Mouse (Mus musculus) mouse trophoblast stem cell (cell line): ENCODE data around the gene Stard5.

Experiments used
- in situ Hi-C, 2 experiments: fragments of 300-500 bp; cut with MseI, MboI; formaldehyde crosslinking; loops; 2 replicates in 1 of 2; 3 replicates in 1 of 2; pipeline ENCODE4 v1.15.1; 2025

Stard5 gene

GRCm38 (mm10) chr7:83633856-83634255 is 2.1 kb downstream of the Stard5 start:
- in situ Hi-C loops = no loop called here

GRCm38 (mm10) chr7:83635726-83636125 is 4.0 kb downstream of the Stard5 start:
- in situ Hi-C loops = no loop called here

GRCm38 (mm10) chr7:83636425-83636824 is 4.7 kb downstream of the Stard5 start:
- in situ Hi-C loops = no loop called here

GRCm38 (mm10) chr7:83637781-83638583 is 6.2 kb downstream of the Stard5 start:
- in situ Hi-C loops = no loop called here

GRCm38 (mm10) chr7:83639084-83639483 is 7.3 kb downstream of the Stard5 start:
- in situ Hi-C loops = no loop called here

GRCm38 (mm10) chr7:83640581-83640980 is 8.8 kb downstream of the Stard5 start:
- in situ Hi-C loops = no loop called here

- in situ Hi-C loops = no loop called here
These were observed 9.4 kb downstream of the Stard5 start for GRCm38 (mm10) chr7:83641163-83641562.

GRCm38 (mm10) chr7:83643581-83643980 is 11.8 kb downstream of the Stard5 start:
- in situ Hi-C loops = no loop called here

GRCm38 (mm10) chr7:83644761-83645160 is 13.0 kb downstream of the Stard5 start:
- in situ Hi-C loops = no loop called here

- in situ Hi-C loops = no loop called here
These were observed 13.7 kb downstream of the Stard5 start for GRCm38 (mm10) chr7:83645476-83645875.

- in situ Hi-C loops = no loop called here
These were observed 17.0 kb downstream of the Stard5 start for GRCm38 (mm10) chr7:83648807-83649206.

GRCm38 (mm10) chr7:83650638-83651037 is 18.9 kb downstream of the Stard5 start:
- in situ Hi-C loops = no loop called here

GRCm38 (mm10) chr7:83652498-83652897 is 20.7 kb downstream of the Stard5 start:
- in situ Hi-C loops = no loop called here

GRCm38 (mm10) chr7:83653605-83654051 is 21.9 kb downstream of the Stard5 start:
- in situ Hi-C loops = no loop called here

- in situ Hi-C loops = no loop called here
These were observed 22.4 kb downstream of the Stard5 start for GRCm38 (mm10) chr7:83654196-83654595.

- in situ Hi-C loops = no loop called here
These were observed 23.3 kb downstream of the Stard5 start for GRCm38 (mm10) chr7:83654938-83655630.

- in situ Hi-C loops = no loop called here
These were observed 27.0 kb downstream of the Stard5 start for GRCm38 (mm10) chr7:83658716-83659115.

- in situ Hi-C loops = no loop called here
These were observed 27.7 kb downstream of the Stard5 start for GRCm38 (mm10) chr7:83659159-83660065.

- in situ Hi-C loops = no loop called here
These were observed 28.5 kb downstream of the Stard5 start for GRCm38 (mm10) chr7:83660273-83660691.

- in situ Hi-C loops = no loop called here
These were observed 29.3 kb downstream of the Stard5 start for GRCm38 (mm10) chr7:83661031-83661430.

GRCm38 (mm10) chr7:83661763-83662162 is 30.0 kb downstream of the Stard5 start:
- in situ Hi-C loops = no loop called here
